Comparison of ENCODE assay signal across 8 mouse cellular contexts in the genomic region with DNA sequence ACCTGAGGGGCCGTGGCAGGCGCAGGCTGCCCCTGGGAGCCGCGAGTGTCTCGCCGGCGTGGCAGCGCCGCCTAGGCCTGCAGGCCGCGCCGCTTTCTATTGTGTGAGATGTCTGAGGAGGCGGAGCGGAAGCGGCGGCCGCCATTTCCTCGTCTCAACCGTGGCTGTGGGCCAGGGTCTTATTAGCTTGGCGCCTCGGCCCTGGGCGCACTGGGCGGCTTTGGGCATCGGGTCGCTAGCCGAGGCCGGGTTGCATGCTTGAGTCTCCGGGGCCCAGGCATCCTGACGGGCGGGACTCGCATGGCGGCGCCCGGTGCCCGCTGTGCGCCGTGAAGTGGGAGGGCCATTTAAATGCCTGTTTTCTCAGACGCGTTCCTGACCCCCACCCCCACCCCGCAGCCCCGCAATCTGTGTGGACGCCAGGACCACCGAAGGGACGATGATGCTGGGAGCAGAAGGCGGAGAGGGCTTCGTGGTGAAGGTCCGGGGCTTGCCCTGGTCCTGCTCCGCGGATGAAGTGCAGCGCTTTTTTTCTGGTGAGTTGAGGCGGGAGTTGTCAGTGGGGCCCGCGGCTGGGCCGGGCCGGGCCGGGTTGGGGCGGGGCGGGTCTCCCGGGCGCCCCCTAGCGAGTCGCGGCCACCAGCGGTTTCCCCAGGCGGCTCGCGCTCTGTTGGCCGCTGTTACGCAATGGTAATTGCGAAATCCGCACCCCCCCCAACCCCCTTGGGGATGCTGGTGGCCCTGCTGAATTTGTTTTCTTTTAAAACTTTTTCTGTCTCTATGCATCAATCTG. TPM values are rescaled to one million over a fixed set of nuclear protein-coding genes. Genes with fewer than 3 reads are reported as not detected.
DNase-seq lines count a peak whose midpoint lies in the region; ATAC-seq and TF ChIP-seq lines count a peak whose summit lies in the region.

No protein-coding gene starts in this region.

- TF ChIP-seq CTCF in G1E (IDR thresholded peaks at IDR 0.05; ENCODE audit: low read depth, low read length): peak; percentile 32; the same call in 1 of the 2 replicates
- peak; percentile 39; the same call in 1 of the 2 replicates for TF ChIP-seq CTCF in cerebellum, adult 2 months (IDR thresholded peaks at IDR 0.05; ENCODE audit: borderline replicate concordance, insufficient read depth, low read depth, low read length)
- TF ChIP-seq CTCF in forebrain, postnatal 0 days (IDR thresholded peaks at IDR 0.05; ENCODE audit: low read depth): peak; percentile 61
- peak; percentile 80; the same call in 1 of the 2 replicates for TF ChIP-seq CTCF in olfactory bulb, adult 2 months (IDR thresholded peaks at IDR 0.05; ENCODE audit: insufficient read depth, low read depth, low read length)
- peak; percentile 91; the same call in 1 of the 2 replicates for TF ChIP-seq CTCF in thymus, adult 2 months (IDR thresholded peaks at IDR 0.05; ENCODE audit: borderline replicate concordance, control insufficient read depth, extremely low read depth, insufficient read depth, low read length, poor library complexity)

- TF ChIP-seq POLR2A in cerebellum, adult 2 months (IDR thresholded peaks at IDR 0.05; ENCODE audit: borderline replicate concordance, insufficient read depth, low read length): no peak
- no peak for TF ChIP-seq POLR2A in olfactory bulb, adult 2 months (IDR thresholded peaks at IDR 0.05; ENCODE audit: insufficient read depth, low read depth, low read length)
- TF ChIP-seq POLR2A in thymus, adult 2 months (IDR thresholded peaks at IDR 0.05; ENCODE audit: control insufficient read depth, extremely low read depth, insufficient read depth, low read length, poor library complexity): peak; percentile 57; the same call in 1 of the 2 replicates

- no peaks in the 10 kb centered on the region for H3K27me3 ChIP-seq in G1E (ENCODE audit: insufficient read depth, low read length)
- no peaks in the 10 kb centered on the region for H3K27me3 ChIP-seq in cerebellum, adult 2 months (ENCODE audit: control insufficient read depth, insufficient read depth, low read length)
- no peaks in the 10 kb centered on the region; the same call in 1 of the 2 replicates for H3K27me3 ChIP-seq in forebrain, postnatal 0 days (ENCODE audit: insufficient read depth, low read length)
- H3K27me3 ChIP-seq in lung, embryonic 15.5 days: no peaks in the 10 kb centered on the region
- no peaks in the 10 kb centered on the region for H3K27me3 ChIP-seq in thymus, adult 2 months (ENCODE audit: control insufficient read depth, insufficient read depth, low read length)

- peak overlapping the region; percentile 100 for H3K9ac ChIP-seq in forebrain, postnatal 0 days
- peak overlapping the region; percentile 100 for H3K9ac ChIP-seq in lung, embryonic 15.5 days

- peak overlapping the region; percentile 93 for H3K4me3 ChIP-seq in G1E (ENCODE audit: low read depth, low read length)
- peak overlapping the region; percentile 75 for H3K4me3 ChIP-seq in cerebellum, adult 2 months (replicated peaks; ENCODE audit: insufficient read depth, low read depth, low read length)
- H3K4me3 ChIP-seq in forebrain, postnatal 0 days (ENCODE audit: low read depth, low read length): peak overlapping the region; percentile 99
- peak overlapping the region; percentile 97 for H3K4me3 ChIP-seq in lung, embryonic 15.5 days
- H3K4me3 ChIP-seq in olfactory bulb, adult 2 months (ENCODE audit: insufficient read depth, low read depth, low read length): peak overlapping the region; percentile 98
- peak overlapping the region; percentile 90 for H3K4me3 ChIP-seq in thymus, adult 2 months (ENCODE audit: control insufficient read depth, insufficient read depth, low read length)

- DNase-seq in G1E (ENCODE audit: low spot score): peak; percentile 61
- peak; percentile 79 to 82 for DNase-seq in cerebellum, adult 2 months
- peak; percentile 86 for DNase-seq in forebrain, postnatal 0 days
- DNase-seq in heart, postnatal 4 days: peak; percentile 92
- DNase-seq in layer of hippocampus, adult 8-10 months (ENCODE audit: low spot score in 2 of 2): peak; percentile 52 to 73
- DNase-seq in thymus, adult 2 months: peak; percentile 78

- peaks cover 36% of the 10 kb centered on the region for H3K4me1 ChIP-seq in G1E (ENCODE audit: insufficient read depth, low read depth, low read length)
- peaks cover 6% of the 10 kb centered on the region; the same call in 1 of the 2 replicates for H3K4me1 ChIP-seq in cerebellum, adult 2 months (ENCODE audit: control insufficient read depth, insufficient read depth, low read length)
- H3K4me1 ChIP-seq in forebrain, postnatal 0 days (ENCODE audit: insufficient read depth): peaks cover 9% of the 10 kb centered on the region
- H3K4me1 ChIP-seq in lung, embryonic 15.5 days: peaks cover 22% of the 10 kb centered on the region
- peaks cover 4% of the 10 kb centered on the region for H3K4me1 ChIP-seq in olfactory bulb, adult 2 months (ENCODE audit: control insufficient read depth, insufficient read depth, low read length)
- H3K4me1 ChIP-seq in thymus, adult 2 months (replicated peaks; ENCODE audit: control insufficient read depth, insufficient read depth, low read length): peaks cover 4% of the 10 kb centered on the region

- H3K36me3 ChIP-seq in G1E (replicated peaks): peaks cover 32% of the 10 kb centered on the region
- H3K36me3 ChIP-seq in forebrain, postnatal 0 days (ENCODE audit: insufficient read depth): peaks cover 15% of the 10 kb centered on the region
- peaks cover 24% of the 10 kb centered on the region for H3K36me3 ChIP-seq in lung, embryonic 15.5 days
- peaks cover 32% of the 10 kb centered on the region for H3K36me3 ChIP-seq in thymus, adult 2 months (ENCODE audit: control insufficient read depth, insufficient read depth, low read length)

- peak overlapping the region; percentile 92 for H3K27ac ChIP-seq in cerebellum, adult 2 months (ENCODE audit: insufficient read depth, low read length)
- peak overlapping the region; percentile 100 for H3K27ac ChIP-seq in forebrain, postnatal 0 days (ENCODE audit: low read depth, low read length)
- peak overlapping the region; percentile 100 for H3K27ac ChIP-seq in lung, embryonic 15.5 days
- peak overlapping the region; percentile 99 for H3K27ac ChIP-seq in olfactory bulb, adult 2 months (ENCODE audit: insufficient read depth, low read depth, low read length)
- peak overlapping the region; percentile 96 for H3K27ac ChIP-seq in thymus, adult 2 months (ENCODE audit: control insufficient read depth, insufficient read depth, low read length)

- H3K9me3 ChIP-seq in G1E (replicated peaks): no peaks in the 10 kb centered on the region
- H3K9me3 ChIP-seq in forebrain, postnatal 0 days (ENCODE audit: low read length): no peaks in the 10 kb centered on the region
- H3K9me3 ChIP-seq in lung, embryonic 15.5 days: no peaks in the 10 kb centered on the region

- peak overlapping the region; percentile 75 for H3K4me2 ChIP-seq in forebrain, postnatal 0 days (ENCODE audit: low read depth)
- H3K4me2 ChIP-seq in lung, embryonic 15.5 days: peak overlapping the region; percentile 72

- WGBS in cerebellum, adult 2 months: 1% methylated on average over 71 of the region's 71 CpGs
- WGBS in forebrain, postnatal 0 days: 2% methylated on average over 62 of the region's 71 CpGs
- WGBS in lung, embryonic 15.5 days: under 1% methylated on average over 68 of the region's 71 CpGs
- WGBS in olfactory bulb, adult 2 months: under 1% methylated on average over 71 of the region's 71 CpGs
- WGBS in thymus, adult 2 months: under 1% methylated on average over 71 of the region's 71 CpGs

- no peak for ATAC-seq in G1E (ENCODE audit: extremely low read depth, insufficient number of reproducible peaks, low FRiP score, poor library complexity, severe bottlenecking)
- peak; percentile 82 for ATAC-seq in forebrain, postnatal 0 days
- peak; percentile 79 for ATAC-seq in lung, embryonic 15.5 days (ENCODE audit: borderline replicate concordance, extremely low read depth, low FRiP score, low TSS enrichment)

RNA-seq across cellular contexts. Expression of a gene that starts 1.3 kb away (rescaled TPM):
- 360 and 411 TPM in 2 replicates for total RNA-seq in G1E (2014; fragmentation: Nextera tagmentation)
- total RNA-seq in G1E (2017): 498 and 593 TPM in 2 replicates
- 203 and 230 TPM in 2 replicates for polyA plus RNA-seq in G1E (2012)
- 264 and 318 TPM in 2 replicates for polyA plus RNA-seq in cerebellum, adult 2 months (2012; rRNA removed)
- 325 and 407 TPM in 2 replicates for total RNA-seq in forebrain, postnatal 0 days (2014; rRNA removed)
- polyA plus RNA-seq in forebrain, postnatal 0 days (2015; fragmentation: Nextera tagmentation; extraction: Ambion mirVana): 297 and 302 TPM in 2 replicates
- 100 to 1,000 TPM; 191 to 216 TPM for total RNA-seq in heart, postnatal 4 days (2021)
- 100 to 1,000 TPM; 246 to 288 (median 274) TPM for total RNA-seq in layer of hippocampus, adult 8-10 months (2022)
- 489 and 493 TPM in 2 replicates for polyA plus RNA-seq in lung, embryonic 15.5 days (2015; fragmentation: Nextera tagmentation; extraction: Ambion mirVana)
- polyA plus RNA-seq in olfactory bulb, adult 2 months (2012; ENCODE audit: insufficient read depth, insufficient read length, low replicate concordance, missing spikeins): 611 and 1,562 TPM in 2 replicates
- polyA plus RNA-seq in thymus, adult 2 months (2012; rRNA removed): 147 and 164 TPM in 2 replicates

RNA-seq across cellular contexts. Expression of a gene that starts 23.8 kb away (rescaled TPM):
- total RNA-seq in G1E (2014; fragmentation: Nextera tagmentation) (not detected in 2 replicates), G1E (2017) (not detected in 2 replicates)
- polyA plus RNA-seq in G1E (2012): not detected in 2 replicates
- polyA plus RNA-seq in cerebellum, adult 2 months (2012; rRNA removed): 0.34 and 0.63 TPM in 2 replicates
- 0.38 TPM in 1 of 2 replicates, not detected in the other for total RNA-seq in forebrain, postnatal 0 days (2014; rRNA removed)
- polyA plus RNA-seq in forebrain, postnatal 0 days (2015; fragmentation: Nextera tagmentation; extraction: Ambion mirVana): 0.64 and 1.2 TPM in 2 replicates
- total RNA-seq in heart, postnatal 4 days (2021): not detected
- total RNA-seq in layer of hippocampus, adult 8-10 months (2022): under 1 TPM in 1 of 4 experiments, not detected in 3; 0.96 TPM
- 0.24 and 0.30 TPM in 2 replicates for polyA plus RNA-seq in lung, embryonic 15.5 days (2015; fragmentation: Nextera tagmentation; extraction: Ambion mirVana)
- not detected in 2 replicates for polyA plus RNA-seq in olfactory bulb, adult 2 months (2012; ENCODE audit: insufficient read depth, insufficient read length, low replicate concordance, missing spikeins)
- polyA plus RNA-seq in thymus, adult 2 months (2012; rRNA removed): 0.16 TPM in 1 of 2 replicates, not detected in the other

RNA-seq across cellular contexts. Expression of a gene that starts 52.6 kb away (rescaled TPM):
- total RNA-seq in G1E (2014; fragmentation: Nextera tagmentation): 369 and 385 TPM in 2 replicates
- 393 and 558 TPM in 2 replicates for total RNA-seq in G1E (2017)
- 39.0 and 61.0 TPM in 2 replicates for polyA plus RNA-seq in G1E (2012)
- 215 and 264 TPM in 2 replicates for polyA plus RNA-seq in cerebellum, adult 2 months (2012; rRNA removed)
- 237 and 298 TPM in 2 replicates for total RNA-seq in forebrain, postnatal 0 days (2014; rRNA removed)
- 182 and 233 TPM in 2 replicates for polyA plus RNA-seq in forebrain, postnatal 0 days (2015; fragmentation: Nextera tagmentation; extraction: Ambion mirVana)
- 100 to 1,000 TPM; 322 to 335 TPM for total RNA-seq in heart, postnatal 4 days (2021)
- 100 to 1,000 TPM; 388 to 462 (median 411) TPM for total RNA-seq in layer of hippocampus, adult 8-10 months (2022)
- polyA plus RNA-seq in lung, embryonic 15.5 days (2015; fragmentation: Nextera tagmentation; extraction: Ambion mirVana): 352 and 360 TPM in 2 replicates
- polyA plus RNA-seq in olfactory bulb, adult 2 months (2012; ENCODE audit: insufficient read depth, insufficient read length, low replicate concordance, missing spikeins): 193 and 359 TPM in 2 replicates
- polyA plus RNA-seq in thymus, adult 2 months (2012; rRNA removed): 43.1 and 44.3 TPM in 2 replicates

RNA-seq across cellular contexts. Expression of a gene that starts 52.8 kb away (rescaled TPM):
- total RNA-seq in G1E (2014; fragmentation: Nextera tagmentation): 13.8 and 26.1 TPM in 2 replicates
- total RNA-seq in G1E (2017): 29.3 and 31.4 TPM in 2 replicates
- polyA plus RNA-seq in G1E (2012): 8.3 and 8.7 TPM in 2 replicates
- 35.6 and 38.3 TPM in 2 replicates for polyA plus RNA-seq in cerebellum, adult 2 months (2012; rRNA removed)
- 20.5 and 22.6 TPM in 2 replicates for total RNA-seq in forebrain, postnatal 0 days (2014; rRNA removed)
- polyA plus RNA-seq in forebrain, postnatal 0 days (2015; fragmentation: Nextera tagmentation; extraction: Ambion mirVana): 18.3 and 25.0 TPM in 2 replicates
- 10 to 100 TPM; 27.1 to 27.9 TPM for total RNA-seq in heart, postnatal 4 days (2021)
- 10 to 100 TPM; 29.6 to 33.1 (median 32.7) TPM for total RNA-seq in layer of hippocampus, adult 8-10 months (2022)
- 21.4 and 24.9 TPM in 2 replicates for polyA plus RNA-seq in lung, embryonic 15.5 days (2015; fragmentation: Nextera tagmentation; extraction: Ambion mirVana)
- not detected in 2 replicates for polyA plus RNA-seq in olfactory bulb, adult 2 months (2012; ENCODE audit: insufficient read depth, insufficient read length, low replicate concordance, missing spikeins)
- 9.5 and 10.7 TPM in 2 replicates for polyA plus RNA-seq in thymus, adult 2 months (2012; rRNA removed)

Comparison
In these comparisons a context has a peak if more than half of its experiments do, and no peak if none do; other contexts are left out.
1. CTCF ChIP-seq: peak in every context shown above with its lines; median percentile 91 in thymus, adult 2 months; 80 in olfactory bulb, adult 2 months; 61 in forebrain, postnatal 0 days; 39 in cerebellum, adult 2 months; 32 in G1E.